Mouse (Mus musculus) CD4-positive helper T cell, adult 2 months (primary cell): ENCODE measurements around the gene Igsf23.
A peak's percentile ranks its signal among the peaks of the same experiment; 100 is the strongest.
"Not testable (repeated sequence)": the region's sequence is repeated elsewhere in the genome, so short reads cannot be mapped to it uniquely, and the experiment has no call there.

Experiments
- DNase-seq: peaks from one replicate; pipeline ENCODE4 v3.0.0-alpha.2; 2012; ENCODE audit warnings: low read depth, missing footprints, low spot score

Gene Igsf23

GRCm38 (mm10) chr7:19950589-19950988 lies at the start of gene Igsf23:
TSS of gene Igsf23 (minus strand) at chr7:19950756.
- DNase-seq: peak; percentile 38

GRCm38 (mm10) chr7:19996721-19997120 lies 46.2 kb upstream of the Igsf23 start:
- not testable (repeated sequence) for DNase-seq

GRCm38 (mm10) chr7:19991165-19991564 lies 40.6 kb upstream of the Igsf23 start, which contains the start of gene Nlrp9b:
TSS of gene Nlrp9b (plus strand) at chr7:19991465.
- not testable (repeated sequence) for DNase-seq

GRCm38 (mm10) chr7:19971516-19971915 lies 21.0 kb upstream of the Igsf23 start:
- no peak for DNase-seq

GRCm38 (mm10) chr7:19970196-19970595 lies 19.6 kb upstream of the Igsf23 start:
- no peak for DNase-seq

GRCm38 (mm10) chr7:19969541-19970090 lies 19.1 kb upstream of the Igsf23 start:
- DNase-seq: no peak

- DNase-seq: no peak
Measured at GRCm38 (mm10) chr7:19969106-19969505, 18.6 kb upstream of the Igsf23 start.

GRCm38 (mm10) chr7:19964985-19965579 lies 14.5 kb upstream of the Igsf23 start, which contains the start of gene Ceacam20:
TSS of gene Ceacam20 (plus strand) at chr7:19965412.
- no peak for DNase-seq

- no peak for DNase-seq
Measured at GRCm38 (mm10) chr7:19962423-19962822, 11.9 kb upstream of the Igsf23 start.

GRCm38 (mm10) chr7:19956341-19956781 lies 5.8 kb upstream of the Igsf23 start:
- peak; percentile 83 for DNase-seq

GRCm38 (mm10) chr7:19955861-19956260 lies 5.3 kb upstream of the Igsf23 start:
- DNase-seq: no peak

- DNase-seq: no peak
Measured at GRCm38 (mm10) chr7:19953054-19953453, 2.5 kb upstream of the Igsf23 start.

- no peak for DNase-seq
Measured at GRCm38 (mm10) chr7:19952320-19952986, 1.9 kb upstream of the Igsf23 start.

- DNase-seq: peak; percentile 67
Measured at GRCm38 (mm10) chr7:19949996-19950395, 560 bp downstream of the Igsf23 start.

GRCm38 (mm10) chr7:19948956-19949355 lies 1.6 kb downstream of the Igsf23 start:
- peak; percentile 69 for DNase-seq

- DNase-seq: peak; percentile 89
Measured at GRCm38 (mm10) chr7:19945821-19946515, 4.6 kb downstream of the Igsf23 start.

GRCm38 (mm10) chr7:19945201-19945600 lies 5.4 kb downstream of the Igsf23 start:
- peak; percentile 59 for DNase-seq

GRCm38 (mm10) chr7:19944709-19945108 lies 5.8 kb downstream of the Igsf23 start:
- peak; percentile 11 for DNase-seq

- DNase-seq: peak; percentile 88
Measured at GRCm38 (mm10) chr7:19940256-19940655, 10.3 kb downstream of the Igsf23 start.

- DNase-seq: peak; percentile 83
Measured at GRCm38 (mm10) chr7:19939555-19940235, 10.9 kb downstream of the Igsf23 start.

GRCm38 (mm10) chr7:19937229-19937821 lies 13.2 kb downstream of the Igsf23 start:
- DNase-seq: peak; percentile 17
